Mouse (Mus musculus) ES-E14 (cell line): Measurements from ENCODE around the gene Mical2. TPM values are rescaled to one million over a fixed set of nuclear protein-coding genes. Genes with fewer than 3 reads are reported as not detected.

Experiments used
- DNase-seq: peaks from one replicate; pipeline ENCODE4 v3.0.0-alpha.2; 2013; ENCODE audit warnings: low read depth, low spot score
- H3K27ac ChIP-seq: 2 replicates; pipeline ENCODE4 v1.5.1; 2012; ENCODE audit warnings: low read depth, mild to moderate bottlenecking, low read length, moderate library complexity, mixed read lengths; ENCODE audit not compliant: poor library complexity, insufficient read depth, severe bottlenecking
- H3K36me3 ChIP-seq: 2 replicates; pipeline ENCODE4 v1.6.1; 2012; ENCODE audit warnings: mild to moderate bottlenecking, low read length, moderate library complexity, mixed read lengths; ENCODE audit not compliant: control insufficient read depth, poor library complexity, insufficient read depth, severe bottlenecking
- H3K4me1 ChIP-seq, 2 experiments: fragments of 150-350 bp in 1 of 2; sonication (generic) in 1 of 2; 2 replicates each; pipeline ENCODE4 v1.6.1; 2012; ENCODE audit warnings: low read length in 2 of 2, mild to moderate bottlenecking in 1 of 2, mixed read lengths in 1 of 2; ENCODE audit not compliant: control insufficient read depth in 2 of 2, insufficient read depth in 2 of 2, poor library complexity in 1 of 2
- H3K4me3 ChIP-seq, 2 experiments: fragments of 150-350 bp in 1 of 2; sonication (generic) in 1 of 2; 2 replicates each; pipeline ENCODE4 v1.5.1; 2012; ENCODE audit warnings: low read length in 2 of 2, low read depth in 1 of 2, mild to moderate bottlenecking in 1 of 2, mixed read lengths in 1 of 2; ENCODE audit not compliant: insufficient read depth in 1 of 2, poor library complexity in 1 of 2, severe bottlenecking in 1 of 2
- H3K9ac ChIP-seq: 2 replicates; pipeline ENCODE4 v1.6.1; 2012; ENCODE audit warnings: low read depth, mild to moderate bottlenecking, low read length, mixed read lengths; ENCODE audit not compliant: poor library complexity, insufficient read depth, severe bottlenecking
- H3K9me3 ChIP-seq: fragments of 150-350 bp; sonication (generic); 2 replicates; pipeline ENCODE4 v1.6.1; 2012; ENCODE audit warnings: low read depth, mild to moderate bottlenecking, low read length; ENCODE audit not compliant: control insufficient read depth, insufficient read depth
- CHD2 ChIP-seq: IDR thresholded peaks from 2 replicates; pipeline ENCODE4 v1.6.1; 2014; ENCODE audit warnings: mild to moderate bottlenecking, low read depth, low read length, inconsistent platforms
- HCFC1 ChIP-seq: IDR thresholded peaks from 2 replicates; pipeline ENCODE4 v1.6.1; 2012; ENCODE audit warnings: low read length, inconsistent platforms, borderline replicate concordance; ENCODE audit not compliant: insufficient read depth
- MAFK ChIP-seq: IDR thresholded peaks from 2 replicates; pipeline ENCODE4 v1.6.1; 2014; ENCODE audit warnings: mild to moderate bottlenecking, low read depth, low read length, inconsistent platforms; ENCODE audit not compliant: insufficient read depth
- ZC3H11A ChIP-seq: IDR thresholded peaks from 2 replicates; pipeline ENCODE4 v1.6.1; 2012; ENCODE audit warnings: low read depth, mild to moderate bottlenecking, inconsistent platforms, low read length, borderline replicate concordance
- ZNF384 ChIP-seq: IDR thresholded peaks from 2 replicates; pipeline ENCODE4 v1.6.1; 2012; ENCODE audit warnings: low read depth, low read length, inconsistent platforms
- in situ Hi-C, 2 experiments: fragments of 600-800 bp; cut with MboI; formaldehyde crosslinking; loops; one replicate each; pipeline ENCODE4 v1.15.1; 2025; ENCODE audit warnings: low sequenced_read_pairs in 2 of 2, inconsistent platforms in 1 of 2; ENCODE audit not compliant: unreplicated experiment in 2 of 2
- total RNA-seq: library from RNA; depleted of rRNA; stranded (reverse); fragments of 300-350 nt; gene quantifications from 2 replicates; pipeline ENCODE4 v1.2.3, GENCODE M21; 2012

Mical2 gene
- total RNA-seq, 1 experiment = 9.9 TPM

DNA sequence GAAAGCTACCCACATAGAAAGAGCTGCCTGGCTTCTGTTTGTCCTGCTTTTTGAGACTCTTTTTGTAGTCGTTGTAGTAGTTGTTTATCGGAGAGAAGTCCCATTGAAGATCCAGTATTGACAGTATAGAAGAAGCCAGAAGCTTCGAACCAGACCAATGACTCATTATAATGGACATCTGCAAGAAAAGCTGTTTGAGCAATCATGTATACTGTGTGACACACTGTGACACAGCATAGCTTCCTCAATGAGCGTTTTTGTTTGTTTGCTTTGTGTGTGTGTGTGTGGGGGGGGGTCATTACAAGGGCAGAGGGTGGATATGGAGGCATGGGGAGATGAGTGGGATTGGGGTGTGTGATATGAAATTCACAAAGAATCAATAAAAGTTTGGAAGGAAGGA, 53.0 kb downstream of the Mical2 start:
- Histone ChIP-seq H3K36me3 (no peaks in the 10 kb centered on the region), H3K4me3 (no peak overlapping the region), H3K9me3 (no peaks in the 10 kb centered on the region), H3K27ac (no peak overlapping the region), H3K4me1 (no peaks in the 10 kb centered on the region), H3K9ac (no peak overlapping the region)
- in situ Hi-C loops = no loop called here
- no peak for TF ChIP-seq HCFC1
- no peak for TF ChIP-seq MAFK
- TF ChIP-seq ZNF384 = no peak
- TF ChIP-seq ZC3H11A = no peak
- no peak for TF ChIP-seq CHD2
- DNase-seq = no peak

DNA sequence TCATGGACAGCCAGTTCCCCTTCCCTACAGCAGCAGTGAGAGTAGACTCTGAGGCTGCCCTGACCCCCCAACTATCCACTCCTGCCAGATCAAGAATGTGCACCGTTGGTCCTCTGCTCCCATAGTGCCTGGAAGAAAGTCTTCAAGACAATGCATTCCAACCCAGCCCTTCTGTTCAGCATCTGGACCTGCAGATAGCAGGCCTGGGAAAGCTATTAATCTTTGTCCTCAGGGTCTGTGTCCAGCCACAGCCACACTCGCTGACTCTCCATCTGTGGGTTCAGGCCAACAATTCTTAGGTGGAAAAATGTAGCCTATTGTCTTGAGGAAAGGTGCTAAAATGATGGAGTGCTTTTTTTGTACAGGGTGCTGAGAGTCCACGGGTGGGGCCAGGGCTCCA, 54.8 kb downstream of the Mical2 start:
- no peaks in the 10 kb centered on the region for H3K36me3 ChIP-seq
- no peak overlapping the region for H3K27ac ChIP-seq
- TF ChIP-seq ZC3H11A (no peak), MAFK (no peak), ZNF384 (no peak), CHD2 (no peak), HCFC1 (no peak)
- no peak overlapping the region for H3K4me3 ChIP-seq
- no peak overlapping the region for H3K9ac ChIP-seq
- H3K9me3 ChIP-seq = no peaks in the 10 kb centered on the region
- in situ Hi-C loops = no loop called here
- H3K4me1 ChIP-seq = no peaks in the 10 kb centered on the region
- no peak for DNase-seq

DNA sequence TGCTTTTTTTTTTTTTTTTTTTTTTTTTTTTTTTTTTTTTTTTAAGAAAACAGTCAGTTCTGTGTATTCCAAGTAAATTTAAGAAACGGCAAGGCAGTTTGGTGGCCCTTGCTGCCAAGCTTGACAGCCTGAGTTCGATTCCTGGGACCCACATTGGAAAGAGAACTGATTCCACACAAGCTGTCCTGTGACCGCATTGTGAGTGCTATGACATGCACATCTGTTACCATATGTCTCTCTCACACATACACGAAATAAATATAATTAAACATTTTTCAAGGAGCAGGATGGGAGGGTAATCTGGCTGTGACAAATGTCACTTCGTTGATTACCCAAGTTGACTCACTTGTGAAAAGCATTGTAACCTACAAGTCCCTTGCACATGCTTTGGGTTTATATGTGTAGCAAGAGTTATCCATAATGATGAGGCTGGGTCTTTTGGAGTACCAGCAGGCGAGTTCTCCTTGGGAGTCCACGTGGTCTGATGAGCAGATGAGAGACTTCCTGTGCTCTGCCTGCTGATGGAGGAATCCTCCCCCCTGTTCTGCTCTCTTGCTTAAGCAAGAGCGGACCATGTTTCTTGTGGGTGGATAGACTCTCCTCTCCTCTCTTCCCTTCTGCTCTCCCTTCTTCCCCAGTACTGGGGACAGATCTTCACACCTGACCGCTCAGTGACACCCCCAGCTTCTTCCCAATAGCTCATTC, 58.1 kb downstream of the Mical2 start:
- Histone ChIP-seq H3K9ac (no peak overlapping the region), H3K4me1 (no peaks in the 10 kb centered on the region), H3K4me3 (no peak overlapping the region), H3K9me3 (no peaks in the 10 kb centered on the region), H3K36me3 (no peaks in the 10 kb centered on the region), H3K27ac (no peak overlapping the region)
- in situ Hi-C loops = no loop called here
- TF ChIP-seq ZNF384 = no peak
- no peak for TF ChIP-seq HCFC1
- no peak for TF ChIP-seq ZC3H11A
- TF ChIP-seq MAFK = no peak
- TF ChIP-seq CHD2 = no peak
- DNase-seq = no peak

DNA sequence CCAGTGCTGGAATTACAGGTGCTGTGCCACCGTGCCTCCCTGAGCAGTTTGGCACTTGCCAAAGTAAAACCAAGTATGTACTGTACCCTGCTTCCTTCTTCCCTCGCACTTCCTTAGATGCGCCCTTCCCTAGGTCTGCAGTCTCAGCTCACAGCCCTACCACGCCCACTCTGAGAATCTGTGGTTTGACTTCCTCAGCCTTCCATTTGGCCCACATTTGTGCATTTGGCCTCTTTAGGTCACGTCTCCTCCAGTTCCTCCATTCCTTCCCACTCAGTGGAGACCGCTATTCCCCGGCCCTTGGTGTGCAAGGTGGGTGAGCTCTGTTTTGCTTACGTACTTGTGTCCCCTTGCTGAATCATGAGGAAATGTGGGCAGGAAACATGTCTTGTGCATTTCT, 59.9 kb downstream of the Mical2 start:
- Histone ChIP-seq H3K27ac (no peak overlapping the region), H3K4me3 (no peak overlapping the region), H3K9me3 (no peaks in the 10 kb centered on the region), H3K4me1 (no peaks in the 10 kb centered on the region), H3K36me3 (no peaks in the 10 kb centered on the region), H3K9ac (no peak overlapping the region)
- TF ChIP-seq CHD2 (no peak), HCFC1 (no peak), MAFK (no peak), ZNF384 (no peak), ZC3H11A (no peak)
- DNase-seq = no peak
- in situ Hi-C loops = no loop called here
